Mouse (Mus musculus) heart, embryonic 14.5 days (tissue): ENCODE data around the gene Gm10142. TPM values are rescaled to one million over a fixed set of nuclear protein-coding genes. Genes with fewer than 3 reads are reported as not detected.
"Not testable (repeated sequence)": the region's sequence is repeated elsewhere in the genome, so short reads cannot be mapped to it uniquely, and the experiment has no call there.

Experiments
- ATAC-seq: fragments of 200-750 bp; cut with Nextera tagmentation; 2 replicates; pipeline ENCODE4 v1.8.0; 2017; ENCODE audit warnings: low read depth, moderate TSS enrichment; ENCODE audit not compliant: insufficient number of reproducible peaks, insufficient read depth, low FRiP score
- H3K27ac ChIP-seq, 2 experiments: fragments of 200-500 bp in 1 of 2; fragments of 300-500 bp in 1 of 2; sonication (generic) in 1 of 2; replicated peaks in 1 of 2; 2 replicates each; pipeline ENCODE4 v1.5.1; 2012 to 2014; ENCODE audit warnings: low read depth in 2 of 2, low read length in 2 of 2, control low read depth in 1 of 2, mild to moderate bottlenecking in 1 of 2, mixed read lengths in 1 of 2; ENCODE audit not compliant: control insufficient read depth in 1 of 2, insufficient read depth in 1 of 2
- H3K27me3 ChIP-seq: fragments of 300-500 bp; sonication (generic); 2 replicates; pipeline ENCODE4 v1.6.1; 2014; ENCODE audit warnings: mild to moderate bottlenecking, low read length, control low read depth; ENCODE audit not compliant: control insufficient read depth, insufficient read depth
- H3K36me3 ChIP-seq: fragments of 300-500 bp; sonication (generic); 2 replicates; pipeline ENCODE4 v1.6.1; 2014; ENCODE audit warnings: mild to moderate bottlenecking, control low read depth, low read length, mixed read lengths; ENCODE audit not compliant: control insufficient read depth, insufficient read depth
- H3K4me1 ChIP-seq, 2 experiments: fragments of 200-500 bp in 1 of 2; fragments of 300-500 bp in 1 of 2; sonication (generic) in 1 of 2; 2 replicates each; pipeline ENCODE4 v1.6.1; 2012 to 2014; ENCODE audit warnings: low read length in 2 of 2, control low read depth in 1 of 2, mixed read lengths in 1 of 2; ENCODE audit not compliant: control insufficient read depth in 2 of 2, insufficient read depth in 2 of 2
- H3K4me2 ChIP-seq: fragments of 300-500 bp; sonication (generic); 2 replicates; pipeline ENCODE4 v1.6.1; 2014; ENCODE audit warnings: mild to moderate bottlenecking, low read length
- H3K4me3 ChIP-seq, 2 experiments: fragments of 200-500 bp in 1 of 2; fragments of 300-500 bp in 1 of 2; sonication (generic) in 1 of 2; 2 replicates each; pipeline ENCODE4 v1.5.1; 2012 to 2014; ENCODE audit warnings: low read length in 2 of 2, mild to moderate bottlenecking in 2 of 2, control low read depth in 1 of 2, low read depth in 1 of 2, moderate library complexity in 1 of 2; ENCODE audit not compliant: control insufficient read depth in 1 of 2, insufficient read depth in 1 of 2
- H3K9ac ChIP-seq: fragments of 300-500 bp; sonication (generic); 2 replicates; pipeline ENCODE4 v1.6.1; 2014; ENCODE audit warnings: mild to moderate bottlenecking, low read length
- H3K9me3 ChIP-seq: fragments of 300-500 bp; sonication (generic); 2 replicates; pipeline ENCODE4 v1.6.1; 2016; ENCODE audit warnings: low read length, control low read depth; ENCODE audit not compliant: control insufficient read depth
- WGBS: fragments of 180-500 bp; shearing (Covaris S2); extraction: QIAGEN DNeasy Blood & Tissue Kit; methylation state at CpG from one replicate; pipeline ENCODE4 v1.1.7; 2014; 5-methylcytosine and 5-hydroxymethylcytosine counted together
- polyA plus RNA-seq: library from polyadenylated mRNA; unstranded; fragments of >200 nt; fragmentation: Nextera tagmentation; extraction: Ambion mirVana; gene quantifications from 2 replicates; pipeline ENCODE4 v1.2.1, GENCODE M21; 2014

Gm10142 gene
- polyA plus RNA-seq, 1 experiment from 2014 or later: not detected

- Histone ChIP-seq H3K4me2 (no peak overlapping the region), H3K4me3 (no peak overlapping the region), H3K9ac (no peak overlapping the region), H3K27me3 (no peaks in the 10 kb centered on the region), H3K27ac (no peak overlapping the region), H3K36me3 (no peaks in the 10 kb centered on the region), H3K9me3 (peaks cover 4% of the 10 kb centered on the region), H3K4me1 (no peaks in the 10 kb centered on the region)
- no peak for ATAC-seq
- WGBS: 71% methylated on average over 4 of the region's 4 CpGs
Observed at GRCm38 (mm10) chr10:77738929-77739328, 23.3 kb downstream of the Gm10142 start.

GRCm38 (mm10) chr10:77741924-77742688, 26.5 kb downstream of the Gm10142 start, which contains the start of gene Gm18596:
Gm18596 (minus strand) TSS chr10:77742638.
- not testable (repeated sequence) for H3K27ac ChIP-seq, H3K4me1 ChIP-seq, H3K27me3 ChIP-seq, H3K4me3 ChIP-seq, H3K4me2 ChIP-seq, H3K9me3 ChIP-seq, H3K9ac ChIP-seq, ATAC-seq, H3K36me3 ChIP-seq
- WGBS: 50% methylated on average over 4 of the region's 5 CpGs

- not testable (repeated sequence) for ATAC-seq, H3K4me3 ChIP-seq, H3K9ac ChIP-seq, H3K27me3 ChIP-seq, H3K4me1 ChIP-seq, H3K9me3 ChIP-seq, H3K4me2 ChIP-seq, H3K36me3 ChIP-seq, H3K27ac ChIP-seq
- WGBS: 59% methylated on average over 1 of the region's 1 CpGs
Observed at GRCm38 (mm10) chr10:77750686-77751085, 35.1 kb downstream of the Gm10142 start.

- H3K4me2 ChIP-seq, H3K36me3 ChIP-seq, H3K27ac ChIP-seq, ATAC-seq, H3K9ac ChIP-seq, H3K27me3 ChIP-seq, H3K4me1 ChIP-seq, H3K4me3 ChIP-seq, H3K9me3 ChIP-seq: not testable (repeated sequence)
- WGBS: 44% methylated on average over 1 of the region's 1 CpGs
Observed at GRCm38 (mm10) chr10:77751254-77751653, 35.6 kb downstream of the Gm10142 start, which contains the start of gene Gm9736. Gm9736 (minus strand) TSS chr10:77751354.

- not testable (repeated sequence) for H3K4me2 ChIP-seq, H3K27ac ChIP-seq, H3K36me3 ChIP-seq, H3K27me3 ChIP-seq, ATAC-seq, H3K9ac ChIP-seq, H3K4me3 ChIP-seq, H3K9me3 ChIP-seq, H3K4me1 ChIP-seq
- 59% methylated on average over 3 of the region's 3 CpGs for WGBS
Observed at GRCm38 (mm10) chr10:77752312-77752711, 36.7 kb downstream of the Gm10142 start.

- Histone ChIP-seq H3K27me3 (no peaks in the 10 kb centered on the region), H3K4me3 (no peak overlapping the region), H3K9me3 (no peaks in the 10 kb centered on the region), H3K36me3 (no peaks in the 10 kb centered on the region), H3K4me2 (no peak overlapping the region), H3K9ac (no peak overlapping the region), H3K27ac (no peak overlapping the region), H3K4me1 (no peaks in the 10 kb centered on the region)
- ATAC-seq: no peak
Observed at GRCm38 (mm10) chr10:77753448-77753847, 37.8 kb downstream of the Gm10142 start.

GRCm38 (mm10) chr10:77759582-77759981, 44.0 kb downstream of the Gm10142 start, which contains the start of gene Gm3233:
Gm3233 (minus strand) TSS chr10:77759682.
- not testable (repeated sequence) for H3K9me3 ChIP-seq, H3K27ac ChIP-seq, H3K4me3 ChIP-seq, H3K4me1 ChIP-seq, H3K9ac ChIP-seq, ATAC-seq, H3K4me2 ChIP-seq, H3K36me3 ChIP-seq, H3K27me3 ChIP-seq
- no CpG with 5 or more reads among the region's 1 CpGs for WGBS
